Mouse (Mus musculus): ENCODE results near the gene Id3. TPM values are rescaled to one million over a fixed set of nuclear protein-coding genes. Genes with fewer than 3 reads are reported as not detected.

Id3 gene
- total RNA-seq, 2 experiments from 2014 or later: 77.9 to 91.6 TPM

DNA sequence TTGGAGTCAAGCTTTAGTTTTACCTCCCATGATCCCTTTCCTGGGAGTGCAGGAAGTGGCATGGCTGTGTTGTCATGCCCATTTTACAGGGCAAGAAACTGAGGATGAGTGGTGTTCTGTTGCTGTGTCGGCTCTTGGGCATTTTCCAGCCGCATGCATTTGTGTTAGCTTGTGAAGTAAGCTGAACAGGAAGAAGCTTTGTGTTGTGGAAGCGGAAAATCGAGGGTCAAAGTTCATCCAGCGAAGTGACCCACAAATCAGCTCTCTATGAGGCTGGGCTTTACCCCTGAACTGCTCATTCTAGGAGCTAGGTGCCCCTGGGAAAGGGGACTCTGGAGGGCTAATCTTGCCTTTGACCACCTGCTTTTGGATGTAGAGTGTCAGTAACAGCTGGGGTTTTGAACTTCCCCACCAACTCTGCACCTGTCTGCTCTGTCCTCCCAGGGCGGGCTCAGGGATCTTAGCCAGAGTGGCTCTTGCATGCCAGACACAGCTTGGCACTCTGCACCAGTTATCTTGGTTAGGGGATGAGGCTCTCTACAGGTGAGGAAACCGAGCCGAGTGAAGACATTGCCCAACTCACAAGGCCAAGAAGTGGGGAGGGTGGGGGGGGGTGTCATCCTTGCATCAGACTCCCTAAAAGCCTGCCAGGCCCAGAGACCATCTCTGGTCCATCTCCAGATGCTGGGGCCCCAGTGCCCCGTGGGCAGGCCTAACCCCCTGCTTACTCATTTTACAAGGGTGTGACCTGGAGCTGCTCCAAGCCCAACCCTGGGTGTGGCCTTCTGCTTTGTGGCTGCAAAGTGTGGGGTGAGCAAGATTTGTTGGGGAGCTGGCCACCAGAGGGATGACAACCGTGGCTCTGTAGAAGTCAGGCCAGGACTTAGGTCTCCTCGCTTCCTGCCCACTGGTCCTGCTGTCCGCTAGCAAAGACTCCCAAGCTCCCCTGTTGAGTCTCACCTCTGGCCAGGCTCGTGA, 31.2 kb downstream of the Id3 start:
- DNase-seq (ENCODE audit: low spot score in 2 of 2): no peak

DNA sequence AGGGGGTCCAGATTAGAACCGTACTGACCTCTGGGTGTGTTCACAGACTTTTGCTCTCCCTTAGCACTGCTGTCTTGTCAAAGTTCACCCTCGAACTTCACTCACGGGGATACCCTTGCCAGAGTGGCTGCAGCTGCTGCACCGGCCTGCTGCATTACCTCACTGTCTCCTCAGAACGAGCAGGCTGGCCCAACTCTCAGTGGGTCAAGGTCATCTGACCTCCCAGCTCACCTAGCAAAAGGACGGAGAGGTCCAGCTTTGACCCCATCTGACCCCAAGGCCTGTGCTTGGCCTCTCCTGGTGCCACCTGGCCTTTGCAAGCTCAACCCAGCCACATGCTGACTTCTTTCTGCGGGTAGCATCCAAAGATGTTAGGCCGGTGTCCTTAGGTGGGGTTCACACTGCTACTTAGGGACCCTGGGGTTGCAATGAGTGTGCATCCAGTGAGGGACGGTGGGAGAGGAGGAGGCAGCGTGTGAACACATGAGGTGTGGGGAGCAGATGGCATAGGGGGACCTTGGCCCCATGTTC, 32.8 kb downstream of the Id3 start:
- no peak for DNase-seq (ENCODE audit: low spot score in 2 of 2)

- DNase-seq (ENCODE audit: low spot score in 2 of 2): no peak
Measured at GRCm38 (mm10) chr4:136177244-136177611, 33.9 kb downstream of the Id3 start.

DNA sequence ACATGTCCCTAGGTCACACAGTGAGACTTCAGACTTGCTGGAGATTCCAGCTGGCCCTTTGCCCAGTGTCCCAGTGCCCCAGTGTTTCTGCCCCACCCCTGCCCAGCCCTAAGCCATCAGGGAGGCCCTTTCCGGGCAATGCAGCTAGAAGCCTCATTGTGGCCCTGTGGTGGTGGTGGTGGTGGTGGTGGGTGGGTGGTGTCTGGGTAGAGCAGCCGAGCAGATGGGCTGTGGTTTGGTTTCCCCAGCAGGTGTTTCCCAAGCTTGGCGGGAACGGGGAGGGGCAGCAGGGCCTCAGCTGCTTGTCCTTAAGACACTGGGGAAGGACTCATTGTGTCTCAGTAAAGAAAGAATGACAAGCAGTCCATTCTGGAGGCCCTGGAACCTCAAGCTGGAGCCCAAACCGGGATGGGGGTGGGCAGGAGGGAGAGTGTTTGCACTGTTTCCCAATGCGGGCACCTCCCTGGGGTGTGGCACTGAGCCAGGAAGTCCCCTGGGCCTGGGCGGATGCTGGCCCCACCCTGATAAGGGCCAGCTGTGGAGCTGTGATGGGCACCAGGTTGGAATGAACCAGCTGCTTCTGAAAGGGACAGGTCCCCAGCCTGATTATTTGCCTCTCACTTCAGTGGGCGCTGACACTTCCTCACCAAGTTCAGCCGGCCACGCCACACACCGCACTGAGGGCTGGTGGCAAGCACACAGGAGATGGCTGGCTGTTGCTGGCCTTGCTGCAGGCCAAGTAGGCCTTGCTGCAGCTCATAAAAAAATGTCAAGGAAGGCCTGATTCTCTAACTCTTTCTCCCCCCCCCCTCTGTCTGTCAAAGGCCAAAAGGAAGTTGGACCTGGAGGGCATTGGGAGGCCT, 34.5 kb downstream of the Id3 start:
- DNase-seq (ENCODE audit: low spot score in 2 of 2): no peak

GRCm38 (mm10) chr4:136178475-136178921, 35.2 kb downstream of the Id3 start:
- no peak for DNase-seq (ENCODE audit: low spot score in 2 of 2)

GRCm38 (mm10) chr4:136179456-136179855, 36.2 kb downstream of the Id3 start:
- DNase-seq (ENCODE audit: low spot score in 2 of 2): no peak

DNA sequence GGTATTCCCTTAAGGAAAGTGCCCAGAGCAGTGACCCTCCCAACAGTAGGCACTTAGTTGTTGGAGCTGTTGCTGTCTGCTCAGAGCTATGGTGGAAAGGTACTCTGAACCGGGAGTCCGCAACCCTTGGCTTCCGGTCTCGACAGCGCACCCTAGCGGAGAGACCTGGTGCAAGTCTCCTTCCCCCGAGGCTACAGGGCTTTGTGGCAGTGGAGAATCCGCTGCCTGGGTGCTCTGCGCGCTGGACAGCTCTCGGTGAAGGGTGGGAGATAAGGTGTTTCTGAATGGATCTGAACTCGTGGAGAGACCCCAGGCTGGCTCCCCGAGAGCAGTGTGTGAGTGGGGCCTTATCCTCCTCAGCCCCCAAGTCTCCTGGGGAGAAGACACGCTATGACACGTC, 36.7 kb downstream of the Id3 start:
- DNase-seq (ENCODE audit: low spot score in 2 of 2): peak; percentile 80 to 81

DNA sequence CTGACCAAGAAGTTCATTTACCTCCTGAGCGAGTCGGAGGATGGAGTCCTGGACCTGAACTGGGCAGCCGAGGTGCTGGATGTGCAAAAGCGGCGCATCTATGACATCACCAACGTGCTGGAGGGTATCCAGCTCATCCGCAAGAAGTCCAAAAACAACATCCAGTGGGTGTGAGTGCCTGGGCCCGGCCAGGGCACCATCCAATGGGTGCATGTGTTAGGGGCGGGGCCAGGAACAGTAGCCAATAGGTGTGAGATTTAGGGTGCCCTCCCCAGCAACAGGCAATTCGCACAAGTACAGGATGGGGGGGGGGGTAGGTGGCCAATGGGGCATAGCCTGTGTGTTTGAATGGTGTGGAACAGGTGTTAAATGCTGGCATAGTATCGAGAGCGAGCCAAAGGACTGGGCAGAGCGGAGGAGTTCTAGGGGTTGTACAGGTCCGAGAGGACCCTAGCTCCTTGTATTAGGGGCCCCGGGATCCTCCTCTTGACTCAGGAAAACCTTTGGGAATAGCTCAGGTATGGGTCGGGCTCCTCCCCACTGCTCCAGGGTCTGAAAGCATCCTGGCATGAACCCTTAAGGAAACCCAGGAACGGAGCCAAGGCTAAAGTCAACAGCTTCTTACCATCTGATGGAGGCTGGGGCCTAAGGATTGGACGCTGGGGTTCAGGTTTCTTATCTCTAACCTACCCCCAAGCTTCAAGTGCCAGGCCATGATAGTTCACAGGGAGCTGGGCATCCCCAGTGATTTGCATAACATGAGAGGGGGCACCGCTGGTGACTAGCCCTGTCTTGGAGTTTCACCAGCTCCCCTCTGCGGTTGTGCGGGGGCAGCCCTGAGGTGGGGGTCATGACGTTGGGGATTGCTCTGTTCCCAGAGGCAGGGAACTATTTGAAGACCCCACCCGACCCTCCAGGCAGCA, 37.4 kb downstream of the Id3 start:
- DNase-seq (ENCODE audit: low spot score in 2 of 2): peak; percentile 69 to 76

DNA sequence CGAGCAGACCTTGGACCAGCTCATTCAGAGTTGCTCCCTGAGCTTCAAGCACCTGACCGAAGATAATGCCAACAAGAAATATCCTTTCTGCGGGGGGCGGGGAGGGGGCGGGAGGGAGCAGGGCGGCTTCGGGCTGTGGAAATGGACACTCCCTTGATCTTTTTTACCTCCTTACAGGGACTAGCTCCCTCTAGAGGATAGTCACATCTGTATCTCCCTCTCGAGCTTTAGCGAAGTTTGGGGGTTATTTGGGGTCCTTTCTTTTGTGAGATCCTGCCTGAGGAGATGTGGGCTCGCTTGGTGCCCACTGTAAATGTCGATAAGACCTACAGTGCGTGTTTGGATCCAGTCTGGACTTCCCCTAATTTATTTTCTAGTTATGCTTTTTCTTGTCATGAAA, 38.1 kb downstream of the Id3 start:
- DNase-seq (ENCODE audit: low spot score in 2 of 2): no peak

DNA sequence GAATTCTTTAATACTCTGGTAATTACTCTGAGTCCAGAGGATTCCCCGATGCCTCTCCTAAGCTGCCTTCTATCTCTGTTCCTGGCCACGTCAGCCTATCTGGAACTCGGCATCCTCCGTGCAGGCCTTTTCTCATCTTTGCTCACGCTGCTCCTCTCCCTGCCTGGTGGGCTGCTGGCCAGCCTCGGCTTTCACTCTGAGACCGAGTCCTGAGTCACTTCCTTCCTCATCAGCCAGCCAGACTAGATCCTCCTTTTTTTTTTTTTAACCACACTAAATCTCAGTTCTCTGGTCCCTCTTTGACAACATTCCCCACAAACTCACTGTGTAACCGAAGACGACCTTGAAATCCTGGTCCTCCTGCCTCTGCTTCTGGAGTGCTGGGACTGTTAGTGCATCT, 42.1 kb downstream of the Id3 start:
- DNase-seq (ENCODE audit: low spot score in 2 of 2): no peak

DNA sequence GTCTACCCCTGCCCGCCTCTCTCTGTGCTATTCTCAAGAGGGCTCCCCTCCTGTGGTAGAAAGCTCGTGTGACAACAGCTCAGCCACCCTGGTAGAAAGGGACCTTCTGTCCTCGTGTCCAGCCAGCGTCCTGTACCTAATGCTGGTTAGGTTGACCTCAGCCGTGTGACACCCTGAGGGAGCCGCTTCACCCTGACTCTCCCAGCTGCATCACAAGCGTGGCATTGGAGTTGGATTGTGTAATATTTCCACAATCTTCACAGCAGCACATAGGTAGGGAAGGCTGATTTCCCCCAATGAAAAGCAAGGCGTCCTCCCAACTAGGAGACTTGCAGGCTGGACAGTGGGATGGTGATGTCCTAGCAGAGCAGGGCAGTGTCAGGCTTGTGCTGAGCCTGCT, 43.0 kb downstream of the Id3 start:
- DNase-seq (ENCODE audit: low spot score in 2 of 2): no peak

GRCm38 (mm10) chr4:136186739-136187472, 43.6 kb downstream of the Id3 start:
- no peak for DNase-seq (ENCODE audit: low spot score in 2 of 2)

DNA sequence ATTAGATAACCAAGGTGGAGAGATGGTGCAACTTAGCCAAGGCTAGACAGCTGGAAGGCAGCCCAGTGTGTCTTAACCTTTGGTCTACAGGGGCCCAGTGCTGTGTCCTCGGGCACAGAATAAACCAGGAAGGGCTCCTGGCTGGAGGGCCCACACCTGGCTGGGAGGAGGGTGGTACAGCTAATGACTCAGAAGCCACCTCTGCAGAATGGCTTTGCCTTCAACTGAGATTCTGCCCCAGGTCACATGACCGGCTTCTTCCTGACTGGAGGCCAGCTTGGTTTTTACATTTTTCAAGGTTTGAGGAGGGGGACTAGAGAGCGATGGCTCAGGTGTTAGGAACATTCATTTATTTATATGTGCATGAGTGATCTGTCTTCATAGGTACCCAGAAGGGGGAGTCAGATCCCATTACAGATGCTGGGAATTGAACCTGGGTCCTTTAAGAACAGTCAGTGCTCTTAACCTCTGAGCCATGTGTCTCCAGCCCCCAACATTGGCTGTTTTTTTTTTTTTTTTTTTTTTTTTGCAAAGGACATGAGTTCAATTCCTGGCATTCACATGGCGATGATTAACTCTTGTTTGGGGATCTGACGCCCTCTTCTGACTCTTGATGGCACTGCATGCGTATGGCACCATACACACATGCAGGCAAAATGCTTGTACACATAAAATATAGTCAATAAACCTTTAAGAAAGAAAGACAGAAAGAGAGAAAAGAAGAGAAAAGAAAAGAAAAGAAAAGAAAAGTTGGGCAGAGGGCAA, 45.9 kb downstream of the Id3 start:
- DNase-seq (ENCODE audit: low spot score in 2 of 2): no peak

DNA sequence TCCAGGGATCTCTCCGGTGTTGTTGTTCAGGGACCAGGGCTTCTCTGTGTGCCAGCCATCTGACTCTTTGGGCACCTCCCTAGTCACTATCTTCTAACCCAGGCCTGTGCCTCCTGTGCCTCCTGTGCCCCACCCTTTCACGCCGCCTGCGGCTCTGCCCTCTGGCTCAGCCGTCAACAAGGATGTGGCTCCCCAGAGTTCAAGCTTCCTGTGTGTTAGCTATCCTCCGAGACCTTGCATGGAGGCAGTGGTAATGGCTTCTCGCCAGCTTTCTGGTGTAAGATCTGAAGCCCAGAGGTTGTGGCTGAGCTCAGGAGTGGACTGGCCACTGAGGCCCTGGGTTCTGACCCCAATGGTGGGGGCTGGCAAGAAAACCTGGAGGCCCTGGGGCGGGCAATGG, 46.6 kb downstream of the Id3 start:
- no peak for DNase-seq (ENCODE audit: low spot score in 2 of 2)

- no peak for DNase-seq (ENCODE audit: low spot score in 2 of 2)
Measured at GRCm38 (mm10) chr4:136193571-136193970, 50.3 kb downstream of the Id3 start.

- DNase-seq (ENCODE audit: low spot score in 2 of 2): no peak
Measured at GRCm38 (mm10) chr4:136195029-136195428, 51.7 kb downstream of the Id3 start.
